Comparison of ENCODE assay signal across 1 mouse cellular context in the genomic region with DNA sequence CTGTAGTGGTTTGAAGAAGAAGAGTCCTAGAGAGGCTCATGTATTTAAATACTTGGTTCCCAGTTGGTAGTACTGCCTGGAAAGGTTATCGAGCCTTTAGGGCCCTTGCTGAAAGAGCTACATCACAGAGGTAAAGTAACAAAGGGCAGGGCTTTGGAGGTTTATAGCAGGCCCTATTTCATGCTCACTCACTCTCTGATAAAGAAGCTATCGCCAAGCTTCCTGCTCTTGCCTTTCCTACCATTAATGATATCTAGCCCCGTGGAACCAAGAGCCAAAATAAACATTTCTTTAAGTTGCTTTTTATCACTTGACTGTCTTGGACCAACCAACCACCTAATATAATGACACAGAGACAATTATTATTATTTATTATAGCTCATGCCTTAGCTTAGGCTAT.
TF ChIP-seq lines count a peak whose summit lies in the region.

No protein-coding gene starts in this region.

TF ChIP-seq in MEL, 35 proteins besides CTCF, POLR2A, EP300 and RAD21:
- TF ChIP-seq MXI1 (IDR thresholded peaks at IDR 0.05; ENCODE audit: low read depth, low read length) (no peak), KAT2A (conservative IDR thresholded peaks at IDR 0.05; ENCODE audit: low read depth, low read length) (no peak), NRF1 (IDR thresholded peaks at IDR 0.05; ENCODE audit: insufficient read depth, low read depth, low read length, poor library complexity, severe bottlenecking) (no peak), ZMIZ1 (IDR thresholded peaks at IDR 0.05; ENCODE audit: low read depth, low read length) (no peak), GATA1 (IDR thresholded peaks at IDR 0.05; ENCODE audit: low read depth, low read length) (peak; percentile 90), ZNF384 (IDR thresholded peaks at IDR 0.05; ENCODE audit: low read depth, low read length) (peak; percentile 6; the same call in 1 of the 2 replicates), MAX (IDR thresholded peaks at IDR 0.05; ENCODE audit: low read length) (no peak), MAZ (IDR thresholded peaks at IDR 0.05; ENCODE audit: low read depth, low read length) (no peak), MYC (IDR thresholded peaks at IDR 0.05; ENCODE audit: low read depth, low read length) (peak; percentile 33; the same call in 1 of the 2 replicates), ZC3H11A (IDR thresholded peaks at IDR 0.05; ENCODE audit: low read depth, low read length) (no peak), SMC3 (IDR thresholded peaks at IDR 0.05; ENCODE audit: low read depth, low read length) (no peak), UBTF (IDR thresholded peaks at IDR 0.05; ENCODE audit: borderline replicate concordance, insufficient read depth, low read depth, low read length) (no peak), TCF12 (IDR thresholded peaks at IDR 0.05; ENCODE audit: low read depth, low read length) (peak; percentile 79), POLR2AphosphoS2 (IDR thresholded peaks at IDR 0.05; ENCODE audit: low read length) (no peak), HCFC1 (IDR thresholded peaks at IDR 0.05; ENCODE audit: low read depth, low read length) (no peak; the same call in 1 of the 2 replicates), MYB (IDR thresholded peaks at IDR 0.05; ENCODE audit: low read depth, low read length) (0 out of 2 replicates have a peak, but pooled peaks have one; percentile 50), CHD2 (IDR thresholded peaks at IDR 0.05; ENCODE audit: low read length) (no peak; the same call in 1 of the 2 replicates), POLR2AphosphoS5 (IDR thresholded peaks at IDR 0.05; ENCODE audit: borderline replicate concordance, low read depth, low read length) (no peak), GABPA (IDR thresholded peaks at IDR 0.05; ENCODE audit: low read depth, low read length) (no peak), CHD1 (IDR thresholded peaks at IDR 0.05; ENCODE audit: low read depth, low read length) (no peak), MAFK (IDR thresholded peaks at IDR 0.05; ENCODE audit: borderline replicate concordance, low read depth, low read length) (peak; percentile 25; the same call in 1 of the 2 replicates), MEF2A (IDR thresholded peaks at IDR 0.05; ENCODE audit: extremely low read depth, insufficient replicate concordance, low read depth, low read length, poor library complexity, severe bottlenecking) (no peak), JUND (IDR thresholded peaks at IDR 0.05; ENCODE audit: low read depth, low read length) (no peak), USF1 (IDR thresholded peaks at IDR 0.05; ENCODE audit: low read depth, low read length) (no peak), USF2 (IDR thresholded peaks at IDR 0.05; ENCODE audit: borderline replicate concordance in 1 of 2, insufficient read depth in 1 of 2, low read depth in 1 of 2, low read length in 2 of 2) (no peak), TBP (IDR thresholded peaks at IDR 0.05; ENCODE audit: low read depth, low read length) (peak; percentile 67), NELFE (IDR thresholded peaks at IDR 0.05; ENCODE audit: low read depth, low read length) (no peak), SIN3A (IDR thresholded peaks at IDR 0.05; ENCODE audit: low read length) (peak; percentile 75; the same call in 1 of the 2 replicates), E2F4 (IDR thresholded peaks at IDR 0.05; ENCODE audit: borderline replicate concordance, low read depth, low read length) (no peak), BHLHE40 (IDR thresholded peaks at IDR 0.05; ENCODE audit: borderline replicate concordance, low read depth, low read length) (peak; percentile 66; the same call in 1 of the 2 replicates), ETS1 (IDR thresholded peaks at IDR 0.05; ENCODE audit: low read depth, low read length) (peak; percentile 93), TAL1 (IDR thresholded peaks at IDR 0.05; ENCODE audit: low read length) (no peak), ZKSCAN1 (IDR thresholded peaks at IDR 0.05; ENCODE audit: low read depth, low read length) (peak; percentile 21; the same call in 1 of the 2 replicates), ELF1 (IDR thresholded peaks at IDR 0.05; ENCODE audit: low read depth, low read length) (peak; percentile 12; the same call in 1 of the 2 replicates), RCOR1 (IDR thresholded peaks at IDR 0.05; ENCODE audit: low read depth, low read length) (peak; percentile 83)
TF ChIP-seq in MEL: peak in this region for 13.
